Mouse (Mus musculus) stomach, postnatal 0 days (tissue): Measurements from ENCODE around the gene Elmo1.

Experiments
- CTCF ChIP-seq: IDR thresholded peaks from 2 replicates; pipeline ENCODE4 v1.5.1; 2016; ENCODE audit warnings: antibody characterized with exemption, low read depth, mild to moderate bottlenecking, moderate library complexity
- EP300 ChIP-seq: optimal IDR thresholded peaks from 2 replicates; pipeline ENCODE3; 2016; ENCODE audit warnings: antibody characterized with exemption

DNA sequence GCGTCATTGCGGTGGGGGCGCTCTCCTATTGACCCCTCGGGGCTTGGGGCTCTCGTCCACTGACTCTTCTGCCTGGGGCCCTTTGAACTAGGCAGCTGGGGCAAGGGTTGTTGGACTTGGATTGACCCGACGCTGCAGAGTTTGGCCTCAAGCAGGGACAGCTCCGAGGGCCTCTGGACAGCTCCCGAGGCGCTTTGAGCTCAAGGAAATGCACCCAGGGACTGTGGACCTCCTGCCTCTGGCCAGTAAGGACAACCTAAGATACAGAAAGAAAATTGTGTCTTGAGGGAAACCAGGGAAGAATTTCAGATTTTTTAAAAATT, 1.2 kb downstream of the Elmo1 start:
- TF ChIP-seq CTCF (peak; percentile 3; the same call in 1 of the 2 replicates), EP300 (no peak)
